Mouse (Mus musculus) megakaryocyte progenitor cell, adult 5-6 weeks (primary cell): ENCODE data around the gene Vps4a. TPM values are rescaled to one million over a fixed set of nuclear protein-coding genes. Genes with fewer than 3 reads are reported as not detected.

Experiments
- ATAC-seq: replicated peaks from 2 replicates; pipeline ENCODE4 v1.8.0; 2016; ENCODE audit warnings: mild to moderate bottlenecking, moderate TSS enrichment, inconsistent platforms; ENCODE audit not compliant: poor library complexity
- total RNA-seq, 2 experiments: library from RNA; stranded (forward) in 1 of 2; stranded (reverse) in 1 of 2; fragments of 157-497, 149-512 nt in 1 of 2; fragments of 200-1000 nt in 1 of 2; gene quantifications; 2 replicates each; pipeline versions ENCODE4 v1.2.3 to v1.2.4; 2015 to 2017

The Vps4a gene
- total RNA-seq, 2 experiments from 2014 or later, result 26.4 to 34.5 TPM

GRCm38 (mm10) chr8:107048061-107048941, 17.3 kb downstream of the Vps4a start, which contains the start of gene Pdf:
TSS of gene Pdf (minus strand) at chr8:107048614.
- peak; percentile 76 for ATAC-seq

DNA sequence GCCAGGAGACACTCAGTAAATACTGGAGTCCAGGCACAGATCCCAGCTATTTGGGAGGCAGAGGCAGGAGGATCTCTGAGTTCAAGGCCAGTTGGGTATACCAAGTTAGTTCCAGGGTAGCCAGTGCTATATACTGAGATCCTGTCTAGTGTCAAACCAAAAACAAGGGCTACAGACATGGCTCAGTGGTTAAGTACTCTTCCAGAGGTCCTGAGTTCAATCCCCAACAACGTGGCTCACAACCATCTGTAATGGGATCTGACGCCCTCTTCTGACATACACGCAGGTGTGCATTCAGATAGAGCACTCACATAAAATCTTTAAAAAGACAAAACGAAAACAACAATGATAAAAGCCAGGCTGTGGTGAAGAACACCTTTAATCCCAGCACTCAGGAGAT, 18.5 kb downstream of the Vps4a start:
- ATAC-seq, result no peak

DNA sequence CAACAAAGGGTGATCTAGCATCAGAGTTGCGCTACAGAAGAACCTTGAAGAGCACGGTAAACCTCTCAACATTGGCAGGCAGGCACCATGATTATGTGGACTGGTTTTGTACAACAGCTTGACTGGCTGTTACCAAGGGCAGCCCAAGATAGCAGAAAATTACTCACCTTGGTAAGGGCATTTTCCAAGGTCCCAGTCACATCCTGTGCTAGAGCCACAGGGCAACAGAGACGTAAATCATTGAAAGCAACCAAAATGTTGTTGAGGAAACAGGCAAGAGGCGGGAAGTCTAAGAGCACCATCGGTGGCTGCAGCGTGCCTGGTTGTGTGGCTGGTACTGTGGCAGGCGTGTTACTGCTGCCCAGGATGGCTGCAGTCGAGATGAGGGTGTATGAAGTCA, 21.0 kb downstream of the Vps4a start:
- ATAC-seq, result no peak

- peak; percentile 96 for ATAC-seq
Measured at GRCm38 (mm10) chr8:107056076-107056972, 25.3 kb downstream of the Vps4a start, which contains the start of the genes Cog8 and Nip7. TSS of gene Cog8 (minus strand) at chr8:107056689. TSS of gene Nip7 (plus strand) at chr8:107056877.

DNA sequence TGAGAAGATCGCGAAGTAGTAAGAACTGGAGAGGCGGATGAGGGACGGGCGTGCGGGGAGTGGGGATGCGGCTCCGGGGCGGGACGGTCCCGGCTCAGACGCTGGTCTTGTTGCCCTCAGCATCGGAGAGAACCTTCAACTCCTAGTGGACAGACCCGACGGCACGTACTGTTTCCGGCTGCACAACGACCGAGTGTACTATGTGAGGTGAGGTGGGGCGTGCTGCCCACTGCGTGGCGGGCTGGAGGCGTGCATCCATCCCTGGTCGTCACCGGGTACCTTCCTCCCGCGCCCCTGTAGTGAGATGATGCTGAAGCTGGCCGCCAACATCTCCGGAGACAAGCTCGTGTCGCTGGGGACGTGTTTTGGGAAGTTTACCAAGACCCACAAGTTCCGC, 25.9 kb downstream of the Vps4a start:
- ATAC-seq, result peak; percentile 59

- no peak for ATAC-seq
Measured at GRCm38 (mm10) chr8:107062613-107063012, 31.6 kb downstream of the Vps4a start.

- peak; percentile 98 for ATAC-seq
Measured at GRCm38 (mm10) chr8:107065511-107066496, 34.8 kb downstream of the Vps4a start, which contains the start of gene Tmed6. TSS of gene Tmed6 (minus strand) at chr8:107065644.

DNA sequence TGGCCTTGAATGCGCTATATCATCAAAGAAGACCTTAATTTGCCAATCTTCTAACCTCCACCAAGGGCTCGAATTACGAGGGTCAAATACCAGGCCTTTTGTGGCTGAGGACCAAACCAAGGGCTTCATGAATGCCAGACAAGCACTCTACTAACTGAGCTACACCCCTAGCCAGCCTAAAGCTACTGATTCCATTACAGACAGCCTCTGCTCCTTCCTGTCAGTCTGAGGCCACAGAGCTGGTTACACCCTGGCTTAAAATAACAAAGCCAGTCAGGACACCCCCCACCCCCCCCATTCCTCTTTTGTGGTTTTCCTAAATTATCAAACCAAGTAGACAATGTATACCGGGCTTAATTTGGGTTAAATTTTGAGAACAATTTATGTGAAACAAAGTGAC, 42.7 kb downstream of the Vps4a start:
- ATAC-seq, result 0 out of 2 replicates have a peak, but pooled peaks have one; percentile 24

DNA sequence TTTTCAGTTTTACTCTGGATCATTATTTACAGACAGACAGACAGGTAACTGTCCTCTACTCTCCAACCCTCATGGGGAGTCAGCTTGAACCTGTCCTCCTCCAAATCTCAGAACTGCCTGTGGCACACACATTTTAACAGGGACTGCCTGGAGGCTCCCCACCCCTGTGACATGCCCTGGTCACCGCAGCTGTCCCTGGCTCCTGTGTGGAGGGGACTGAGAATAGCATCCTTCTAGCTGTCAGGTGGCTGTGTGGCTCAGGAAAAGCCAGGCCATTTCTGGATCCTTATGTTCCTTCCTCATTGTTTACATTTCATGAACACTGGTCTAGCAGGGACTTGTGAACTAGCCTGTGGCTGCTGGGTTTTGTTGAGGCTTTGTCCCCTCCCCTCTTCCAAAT, 43.1 kb downstream of the Vps4a start:
- ATAC-seq, result no peak

DNA sequence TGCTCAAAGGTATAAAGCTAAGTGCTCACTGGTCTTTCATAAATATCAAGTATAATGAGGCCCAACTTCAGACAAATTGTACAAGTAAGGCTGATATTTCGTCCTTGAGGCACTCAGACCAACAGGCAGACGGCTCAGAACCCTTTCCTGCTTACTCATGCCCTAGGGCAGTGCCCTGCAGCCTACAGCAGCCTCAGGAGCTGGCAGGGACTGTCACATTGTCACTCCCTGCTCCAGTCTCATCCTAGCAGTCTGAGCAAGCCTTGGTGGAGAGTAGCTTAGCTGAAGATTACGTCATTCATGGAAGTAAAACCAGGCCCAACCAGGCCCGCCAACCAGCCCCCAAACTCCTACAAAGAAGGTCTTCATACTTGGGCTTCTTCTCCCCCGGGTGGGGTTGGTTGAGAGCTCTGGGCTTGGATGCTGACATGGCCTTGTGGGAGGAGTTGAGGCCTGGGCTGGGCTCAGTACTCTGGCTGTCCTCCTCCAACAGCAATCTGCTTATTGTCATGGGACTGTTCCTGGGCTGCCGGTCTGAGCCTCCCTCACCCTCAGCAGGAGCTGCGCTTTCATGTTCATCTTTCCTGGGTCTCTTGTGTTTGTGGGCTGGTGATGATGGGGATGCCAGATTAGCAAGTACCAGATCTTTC, 45.3 kb downstream of the Vps4a start:
- ATAC-seq, result no peak

DNA sequence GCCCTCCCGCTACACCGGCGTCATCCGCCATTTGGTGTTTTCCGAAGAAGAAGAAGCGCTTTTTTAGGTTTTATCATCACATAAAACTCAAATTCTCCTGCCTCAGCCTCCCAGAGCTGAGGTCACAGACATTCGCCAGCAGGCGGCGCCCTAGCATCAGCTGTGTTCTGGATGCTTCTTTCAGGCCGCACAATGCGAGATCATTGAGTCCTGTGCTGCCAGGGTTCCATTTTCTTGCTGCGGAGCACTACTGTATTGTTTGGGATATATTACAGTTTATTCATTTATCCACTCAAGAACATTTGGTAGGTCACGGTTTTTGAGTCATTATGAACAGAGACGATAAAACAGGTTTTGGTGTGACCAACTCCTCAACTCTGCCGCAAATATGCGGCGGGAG, 54.3 kb downstream of the Vps4a start:
- peak; percentile 48; the same call in 1 of the 2 replicates for ATAC-seq

DNA sequence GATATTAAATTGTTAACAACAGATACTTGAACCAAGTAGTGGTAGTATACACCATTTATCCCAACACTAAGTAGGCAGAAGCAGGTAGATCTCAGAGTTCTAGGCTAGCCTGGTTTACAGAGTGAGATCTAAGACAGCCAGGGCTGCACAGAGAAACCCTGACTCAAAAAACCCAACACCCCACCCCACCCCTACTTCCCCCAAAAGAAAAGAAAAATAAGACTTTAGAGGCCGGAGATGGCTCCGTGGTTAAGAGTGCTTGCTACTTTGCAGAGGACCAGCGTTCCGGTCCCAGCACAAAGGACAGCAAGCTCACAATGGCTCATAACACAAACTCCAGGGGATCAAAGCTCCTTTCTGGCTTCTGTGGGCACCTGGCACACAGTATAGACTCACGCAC, 55.0 kb downstream of the Vps4a start:
- ATAC-seq, result no peak

DNA sequence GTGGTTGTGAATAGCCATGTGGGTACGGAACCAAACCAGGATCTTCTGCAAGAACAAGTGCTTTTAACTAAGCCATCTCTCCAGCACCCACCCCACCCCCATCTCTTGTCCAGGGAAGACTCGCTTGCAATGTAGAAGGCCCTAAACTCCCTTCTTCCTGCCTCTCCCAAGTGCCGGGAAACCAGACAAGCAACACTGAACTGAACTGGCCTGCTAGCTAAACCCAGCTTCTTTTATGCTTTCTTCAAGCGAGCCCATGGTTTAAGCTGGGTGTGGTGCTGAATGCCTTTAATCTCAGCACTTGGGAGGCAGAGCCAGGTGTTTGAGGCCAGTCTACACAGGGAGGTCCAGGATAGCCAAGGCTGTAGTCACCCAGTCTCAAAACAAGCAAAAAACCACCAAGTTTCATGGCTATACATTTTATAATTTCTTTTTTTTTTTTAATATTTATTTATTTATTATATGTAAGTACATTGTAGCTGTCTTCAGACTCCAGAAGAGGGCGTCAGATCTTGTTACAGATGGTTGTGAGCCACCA, 57.6 kb downstream of the Vps4a start:
- no peak for ATAC-seq

DNA sequence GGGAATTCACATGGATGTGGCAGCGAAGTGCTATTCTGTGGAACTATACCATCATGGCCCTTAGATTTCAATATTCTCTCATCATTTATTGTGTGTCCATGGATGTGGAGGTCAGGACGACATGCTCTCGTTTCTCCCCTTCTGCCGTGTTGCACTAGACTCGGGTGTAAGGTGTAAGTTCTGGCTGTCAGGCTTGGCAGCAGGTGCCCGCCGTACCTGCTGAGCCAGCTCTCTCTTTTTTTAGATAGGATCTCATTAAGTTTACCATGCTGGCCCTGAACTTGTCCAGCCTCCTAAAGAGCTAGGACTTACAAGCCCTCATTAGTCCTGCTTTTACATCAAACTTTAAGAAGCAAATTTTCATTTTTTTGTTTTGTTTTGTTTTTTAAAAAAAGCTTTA, 59.5 kb downstream of the Vps4a start:
- ATAC-seq, result no peak

Other genes with a start within 250 kb of the Vps4a start
- gene Has3, start 161.0 kb upstream of the Vps4a start, total RNA-seq (2015), result not detected in 2 replicates
- gene Has3, start 161.0 kb upstream of the Vps4a start, total RNA-seq (2017), result 0.37 and 0.54 TPM in 2 replicates
- 66.8 and 76.6 TPM in 2 replicates for gene Utp4, start 137.6 kb upstream of the Vps4a start, total RNA-seq (2015)
- 47.4 and 53.2 TPM in 2 replicates for gene Utp4, start 137.6 kb upstream of the Vps4a start, total RNA-seq (2017)
- gene Sntb2, start 95.5 kb upstream of the Vps4a start, total RNA-seq (2015), result 4.3 and 5.0 TPM in 2 replicates
- gene Sntb2, start 95.5 kb upstream of the Vps4a start, total RNA-seq (2017), result 6.9 and 7.9 TPM in 2 replicates
- gene Pdf, start 17.4 kb downstream of the Vps4a start, total RNA-seq (2015), result 40.1 and 48.6 TPM in 2 replicates
- 35.3 and 46.3 TPM in 2 replicates for gene Pdf, start 17.4 kb downstream of the Vps4a start, total RNA-seq (2017)
- gene Cog8, start 25.5 kb downstream of the Vps4a start, total RNA-seq (2015), result 13.2 and 18.1 TPM in 2 replicates
- gene Cog8, start 25.5 kb downstream of the Vps4a start, total RNA-seq (2017), result 22.8 and 25.6 TPM in 2 replicates
- 53.2 and 67.0 TPM in 2 replicates for gene Nip7, start 25.7 kb downstream of the Vps4a start, total RNA-seq (2015)
- gene Nip7, start 25.7 kb downstream of the Vps4a start, total RNA-seq (2017), result 39.3 and 42.1 TPM in 2 replicates
- not detected in 2 replicates for gene Tmed6, start 34.4 kb downstream of the Vps4a start, total RNA-seq (2015)
- not detected in 2 replicates for gene Tmed6, start 34.4 kb downstream of the Vps4a start, total RNA-seq (2017)
- 32.1 and 36.6 TPM in 2 replicates for gene Terf2, start 65.3 kb downstream of the Vps4a start, total RNA-seq (2015)
- gene Terf2, start 65.3 kb downstream of the Vps4a start, total RNA-seq (2017), result 28.5 and 38.8 TPM in 2 replicates
- 54.1 and 58.4 TPM in 2 replicates for gene Cyb5b, start 119.4 kb downstream of the Vps4a start, total RNA-seq (2015)
- 61.0 and 67.1 TPM in 2 replicates for gene Cyb5b, start 119.4 kb downstream of the Vps4a start, total RNA-seq (2017)